Mouse (Mus musculus): ENCODE measurements around the gene Rab32.
A peak's percentile ranks its signal among the peaks of the same experiment; 100 is the strongest.
"Not testable (repeated sequence)": the region's sequence is repeated elsewhere in the genome, so short reads cannot be mapped to it uniquely, and the experiment has no call there.

The Rab32 gene

DNA sequence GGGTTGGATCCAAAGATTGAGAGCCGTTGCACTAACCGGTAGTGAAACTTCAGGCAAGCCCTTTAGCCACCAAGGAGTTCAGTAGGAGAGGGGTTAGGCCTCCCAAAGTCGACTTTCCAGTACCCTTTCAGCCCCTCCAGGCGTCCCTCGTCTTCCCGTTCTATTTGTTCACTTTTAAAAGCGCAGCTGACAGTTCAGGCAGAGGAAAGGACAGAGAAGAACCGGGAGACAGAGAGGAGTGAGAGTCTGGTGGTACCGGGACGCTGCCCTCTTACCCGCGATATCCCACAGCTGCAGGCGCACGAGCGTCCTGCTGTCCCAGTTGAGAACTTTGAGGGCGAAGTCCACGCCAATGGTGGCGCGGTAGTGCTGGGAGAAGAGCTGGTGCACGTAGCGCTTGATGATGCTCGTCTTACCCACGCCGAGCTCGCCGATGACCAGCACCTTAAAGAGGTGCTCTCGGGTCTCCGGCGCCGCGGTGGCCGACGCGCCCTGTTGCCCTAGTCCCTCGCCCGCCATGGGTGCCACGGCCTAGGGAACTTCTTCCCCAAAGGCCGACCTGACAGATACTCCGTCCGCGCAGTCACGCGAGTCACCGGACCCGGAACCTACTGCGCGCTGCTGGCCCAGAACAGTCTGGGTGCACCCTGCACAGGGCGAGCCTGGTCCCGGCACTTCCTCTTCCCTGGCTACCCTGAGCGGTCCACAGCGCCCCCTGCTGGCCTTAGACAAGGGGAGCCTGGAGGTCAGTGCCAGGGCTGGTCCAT, at the start of gene Rab32:
Rab32 (minus strand) TSS at position 696 of the 767 bp plus-strand sequence.
- DNase-seq (ENCODE audit: low read depth, low spot score) = peak; percentile 91

DNA sequence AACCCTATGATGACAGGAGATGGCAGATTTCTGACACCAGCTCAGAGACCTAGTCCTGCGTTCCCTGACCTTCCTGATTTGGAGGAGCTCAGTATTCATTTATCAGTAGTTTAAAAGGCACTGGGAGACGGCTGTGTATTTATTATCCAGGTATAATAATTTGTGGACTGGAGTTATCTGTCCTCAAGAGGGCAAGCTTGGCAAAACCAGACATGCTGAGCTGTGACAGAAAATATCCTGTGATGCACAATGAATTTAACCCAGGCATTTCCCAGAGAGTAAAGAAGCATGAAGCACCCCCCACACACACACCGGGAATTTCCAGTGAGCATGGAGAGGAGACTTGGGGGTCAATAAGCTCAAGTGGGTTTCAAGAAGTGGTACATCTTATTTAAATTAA, 42.7 kb upstream of the Rab32 start:
- no peak for DNase-seq (ENCODE audit: low read depth, low spot score)

DNA sequence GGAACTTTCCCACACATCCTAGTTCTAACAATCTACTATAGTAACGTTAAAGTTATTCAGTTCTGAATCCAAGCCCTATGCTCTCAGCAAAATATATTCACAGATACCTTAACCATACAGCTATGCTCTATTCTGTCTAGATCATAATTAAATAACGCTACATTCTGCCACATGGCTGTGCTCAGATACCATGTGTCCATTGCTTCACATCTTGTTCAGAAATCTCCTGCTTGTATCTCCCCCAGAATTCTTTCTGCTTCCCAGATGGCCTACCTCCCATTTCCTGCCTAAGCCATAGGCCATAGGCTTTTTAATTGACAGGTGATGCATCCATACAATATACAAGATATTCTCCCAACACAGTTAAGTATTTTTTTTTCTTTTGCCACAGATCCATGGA, 39.4 kb upstream of the Rab32 start:
- DNase-seq (ENCODE audit: low read depth, low spot score) = not testable (repeated sequence)

DNA sequence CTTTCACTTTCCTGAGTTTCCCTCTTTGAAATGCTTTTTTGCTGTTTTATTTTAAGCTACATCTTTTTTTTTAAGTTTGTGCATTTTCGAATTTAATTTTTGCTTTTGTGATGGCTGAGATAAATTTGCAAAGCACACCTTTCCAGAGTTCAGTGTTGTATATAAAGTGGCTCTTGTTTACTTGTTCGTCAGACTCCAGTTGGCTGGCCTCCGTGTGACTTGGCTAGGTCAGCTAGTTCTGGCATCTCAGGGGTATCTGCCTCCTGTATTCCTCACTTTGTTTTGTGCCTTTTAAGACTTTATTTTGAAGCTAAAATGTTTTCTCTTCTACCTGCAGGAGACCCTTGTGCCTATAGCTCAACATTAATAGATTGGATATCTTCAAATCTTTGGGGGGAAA, 22.7 kb upstream of the Rab32 start:
- no peak for DNase-seq (ENCODE audit: low read depth, low spot score)

DNA sequence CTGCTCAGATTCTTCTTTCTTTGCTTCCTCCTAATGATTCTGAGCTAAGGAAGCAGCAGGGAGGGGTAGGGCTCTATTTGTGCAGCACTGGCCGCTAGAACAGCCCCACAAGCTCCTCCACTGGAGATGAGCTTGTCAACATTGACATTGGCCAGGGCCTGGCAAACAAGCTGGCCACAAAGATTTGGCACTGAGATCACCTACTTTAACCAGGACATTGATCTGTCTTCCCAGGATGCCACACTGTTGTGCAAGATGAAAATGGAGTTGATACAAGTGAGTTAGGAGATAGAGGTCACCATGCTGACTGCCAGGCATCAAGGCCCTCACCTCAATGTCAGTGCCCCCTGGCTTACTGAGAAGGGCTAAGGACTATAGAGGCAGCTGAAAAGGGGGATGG, 21.8 kb upstream of the Rab32 start:
- DNase-seq (ENCODE audit: low read depth, low spot score) = no peak

DNA sequence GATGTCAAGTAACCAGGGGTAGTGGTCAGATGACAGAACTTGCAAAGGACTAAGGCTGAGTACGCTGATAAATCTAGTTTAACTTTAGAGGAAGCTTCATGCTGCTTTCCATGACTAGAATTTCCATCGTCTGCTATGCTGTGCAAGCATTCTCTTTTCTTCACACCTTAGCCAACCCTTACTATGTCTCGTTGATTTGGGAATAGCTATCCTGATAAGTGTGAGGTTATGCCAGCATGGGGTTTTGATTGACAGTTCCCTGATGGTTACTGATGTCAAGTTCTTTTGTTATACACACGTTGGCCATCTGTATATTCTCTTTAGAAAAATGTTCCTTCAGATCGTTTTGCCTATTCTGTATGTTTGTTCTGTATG, 259 bp upstream of the Rab32 start:
- no peak for DNase-seq (ENCODE audit: low read depth, low spot score)

DNA sequence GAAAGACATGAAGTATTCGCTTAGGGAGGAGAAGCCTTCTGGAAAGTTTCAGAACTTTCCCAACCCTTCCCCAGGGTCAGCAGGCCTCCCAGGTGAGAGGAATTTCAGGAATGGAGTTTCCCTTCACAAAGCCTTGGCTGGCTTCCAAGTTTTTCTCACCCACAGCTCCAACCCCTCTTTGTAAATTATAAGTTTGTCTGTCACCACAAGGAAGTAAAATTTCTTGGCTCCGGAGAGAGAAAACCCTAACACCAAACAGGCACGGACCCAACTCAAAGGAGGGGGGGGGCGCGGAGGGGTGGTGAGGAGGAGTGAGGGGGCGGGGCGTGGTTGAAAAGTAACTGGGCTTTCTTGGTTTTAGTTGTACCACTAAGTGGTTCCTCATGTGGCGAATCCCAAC, 980 bp downstream of the Rab32 start:
- DNase-seq (ENCODE audit: low read depth, low spot score) = peak; percentile 64

DNA sequence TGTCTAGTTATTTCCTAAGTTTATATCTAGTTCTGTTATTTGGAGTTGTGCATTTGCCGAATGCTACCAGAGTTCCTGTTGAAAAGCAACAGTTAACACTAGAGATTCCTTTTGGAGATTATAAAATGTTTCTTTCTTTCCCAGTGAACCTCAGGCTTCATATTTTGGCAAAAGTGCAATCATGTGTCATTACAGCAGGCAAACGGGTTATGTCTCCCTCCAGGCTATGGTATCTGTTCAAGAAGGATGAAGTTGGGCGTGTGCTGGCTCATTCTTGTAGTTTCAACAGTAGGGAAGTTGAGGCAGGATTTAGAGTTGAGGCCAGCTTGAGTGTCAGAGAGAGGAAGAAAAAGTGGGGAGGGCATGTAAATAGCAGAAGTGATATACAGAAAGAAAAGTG, 2.4 kb downstream of the Rab32 start:
- no peak for DNase-seq (ENCODE audit: low read depth, low spot score)

DNA sequence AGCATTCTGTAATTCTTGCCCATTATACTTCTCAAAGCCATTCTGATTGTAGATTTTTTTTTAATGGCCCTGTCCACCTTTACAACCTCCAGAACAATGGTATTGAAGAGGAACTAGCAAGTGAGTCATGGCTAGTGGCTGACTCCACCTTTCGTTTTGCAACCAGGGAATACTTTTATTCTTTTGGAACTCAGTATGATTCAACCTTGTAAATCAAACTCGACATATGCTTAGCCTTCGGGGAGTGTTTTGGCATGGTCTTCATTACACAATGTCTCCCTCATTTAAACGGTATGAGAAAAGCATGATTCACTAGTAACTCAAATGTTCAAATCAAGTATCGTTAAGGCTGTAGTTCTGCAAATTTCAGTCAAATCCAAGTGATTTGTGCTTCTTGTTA, 2.8 kb downstream of the Rab32 start:
- no peak for DNase-seq (ENCODE audit: low read depth, low spot score)

DNA sequence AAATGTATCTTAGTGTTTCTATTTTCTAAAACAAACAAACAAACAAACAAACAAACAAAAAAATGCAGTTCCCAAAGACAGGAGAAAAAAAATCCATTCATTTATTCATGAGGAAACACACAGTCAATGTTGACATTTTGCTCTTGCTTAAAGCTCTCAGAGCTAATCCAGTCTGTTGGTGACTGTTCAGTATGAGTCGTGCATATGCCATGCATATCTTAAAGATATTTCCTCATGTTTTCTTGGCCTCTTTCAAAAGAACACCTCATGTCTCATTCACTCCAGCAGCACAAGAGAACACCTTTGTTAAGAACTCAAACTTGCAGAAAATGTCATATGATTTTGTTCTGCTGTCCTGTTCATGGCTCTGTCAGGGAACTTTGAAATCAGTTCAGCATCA, 7.9 kb downstream of the Rab32 start:
- DNase-seq (ENCODE audit: low read depth, low spot score) = no peak

DNA sequence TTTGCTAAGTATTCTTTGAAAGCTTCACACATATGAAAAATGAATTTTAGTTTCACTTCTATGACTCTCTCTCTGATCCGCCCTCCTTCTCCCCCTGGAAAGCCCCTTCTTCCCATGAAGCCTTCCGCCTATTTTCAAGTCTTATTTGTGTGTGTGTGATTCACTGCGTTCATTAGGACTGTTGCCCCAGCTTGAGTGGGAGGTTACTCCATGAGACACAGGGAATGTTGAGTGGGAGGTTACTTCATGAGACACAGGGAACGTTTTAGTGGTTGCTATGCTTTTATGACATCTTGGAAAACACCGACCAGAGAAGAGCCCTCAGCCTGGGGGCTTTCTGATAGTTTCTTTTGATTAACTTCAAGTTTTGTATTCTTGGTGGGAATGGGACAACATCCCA, 11.4 kb downstream of the Rab32 start:
- DNase-seq (ENCODE audit: low read depth, low spot score) = no peak

DNA sequence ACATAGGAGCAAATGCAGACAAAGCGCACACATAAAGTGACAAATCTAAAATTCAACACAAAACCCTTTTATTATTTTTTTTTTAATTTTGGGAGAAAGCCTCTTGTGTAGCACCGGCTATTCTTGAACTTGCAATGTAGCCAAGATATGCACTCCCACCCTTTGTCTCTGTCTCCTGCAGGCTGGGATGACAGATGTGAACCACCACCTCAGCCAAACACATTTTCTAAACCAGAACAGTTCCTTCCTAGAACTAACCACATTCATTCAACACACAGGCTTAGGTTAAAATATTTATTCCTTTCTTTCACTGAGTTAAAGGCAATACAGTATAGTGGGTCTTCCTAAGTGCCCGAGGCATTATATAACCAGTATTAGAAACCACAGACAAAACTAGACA, 13.1 kb downstream of the Rab32 start:
- DNase-seq (ENCODE audit: low read depth, low spot score) = no peak
